In the genomic region with DNA sequence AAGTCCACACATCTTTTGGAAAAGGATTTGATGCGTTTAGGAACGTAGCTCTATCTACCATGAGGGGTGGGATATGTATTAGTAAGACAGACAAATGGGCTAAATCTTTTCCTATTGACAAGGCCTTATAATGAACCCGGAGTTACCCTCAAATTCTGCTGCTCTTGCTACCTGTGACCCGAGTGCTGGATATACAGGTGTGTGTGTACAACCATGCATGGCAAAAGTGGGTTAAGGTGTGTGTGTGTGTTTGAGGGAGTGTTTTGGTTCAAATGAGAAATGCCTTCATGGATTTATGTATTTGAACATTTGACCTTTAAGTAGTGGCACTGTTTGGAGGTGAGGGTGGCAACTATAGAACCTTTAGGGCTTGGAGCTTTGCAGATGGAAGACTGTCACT, we compare ENCODE assay signal across 24 mouse cellular contexts. TPM values are rescaled to one million over a fixed set of nuclear protein-coding genes. Genes with fewer than 3 reads are reported as not detected.
DNase-seq lines count a peak whose midpoint lies in the region; ATAC-seq and TF ChIP-seq lines count a peak whose summit lies in the region.
"Had no signal": no experiment of that assay in that cellular context is flagged by ENCODE, and none has a peak within 500 bp of the region (broad histone marks: within the 10 kb centered on the region; RNA-seq: fewer than 3 reads in every experiment).

No protein-coding gene starts in this region.

- no peaks in the 10 kb centered on the region for H3K27me3 ChIP-seq in heart, adult 2 months (ENCODE audit: control insufficient read depth, insufficient read depth, low read length)
- no peaks in the 10 kb centered on the region for H3K27me3 ChIP-seq in CH12.LX (replicated peaks)
- H3K27me3 ChIP-seq in MEL (ENCODE audit: control insufficient read depth in 1 of 2, insufficient read depth in 2 of 2, low read length in 2 of 2): no peaks in the 10 kb centered on the region
- H3K27me3 ChIP-seq in Patski: no peaks in the 10 kb centered on the region

- TF ChIP-seq CTCF in heart, adult 2 months (IDR thresholded peaks at IDR 0.05): no peak
- no peak for TF ChIP-seq CTCF in CH12.LX (conservative IDR thresholded peaks at IDR 0.05 in 1 of 2, IDR thresholded peaks at IDR 0.05 in 1 of 2; ENCODE audit: low read depth in 2 of 2, low read length in 2 of 2)
- TF ChIP-seq CTCF in MEL (IDR thresholded peaks at IDR 0.05 in 2 of 3, conservative IDR thresholded peaks at IDR 0.05 in 1 of 3; ENCODE audit: control insufficient read depth in 1 of 3, insufficient read depth in 1 of 3, low read depth in 2 of 3, low read length in 3 of 3, poor library complexity in 1 of 3, severe bottlenecking in 1 of 3): no peak; a peak in 1 of 6 replicates
- TF ChIP-seq CTCF in Patski (IDR thresholded peaks at IDR 0.05): peak; percentile 2

- dilution Hi-C loops in CH12.LX (cut with MboI; ENCODE audit: extremely low pct_ligation_motif_present, extremely low pct_unique_long_range_greater_than_20kb, low sequenced_read_pairs): no loop called here

- 99% methylated on average over 4 of the region's 4 CpGs for WGBS in heart, adult 2 months

- H3K9me3 ChIP-seq in CH12.LX (replicated peaks; ENCODE audit: low read length) (no peaks in the 10 kb centered on the region), MEL (replicated peaks; ENCODE audit: insufficient read depth, low read length) (no peaks in the 10 kb centered on the region)
- H3K9me3 ChIP-seq: G1E had no signal

- in situ Hi-C loops in CH12.LX (cut with MboI; ENCODE audit: low pct_ligation_motif_present, low pct_unique_long_range_greater_than_20kb, low sequenced_read_pairs): no loop called here
- in situ Hi-C loops in Patski (cut with MboI; ENCODE audit: low pct_unique_long_range_greater_than_20kb): no loop called here

- intact Hi-C loops in heart, adult 2 months (cut with DNase I): no loop called here

- DNase-seq in heart, adult 11 months: peak; percentile 37
- DNase-seq in heart, adult 2 months: no peak
- DNase-seq in CH12.LX (ENCODE audit: extremely low read depth): no peak
- DNase-seq in MEL (ENCODE audit: low read depth, low spot score): no peak
- DNase-seq in Patski (ENCODE audit: low read depth, low spot score): no peak
- DNase-seq in ovary, postnatal 36 days (ENCODE audit: low spot score): no peak
- no peak for DNase-seq in urinary bladder, adult 2 months (ENCODE audit: low spot score)
- DNase-seq in MN1 (ENCODE audit: low spot score): no peak
- DNase-seq: adrenal gland, adult 2 months; adrenal gland, adult 8-10 months; adrenal gland, postnatal 10 days; adrenal gland, postnatal 14 days; adrenal gland, postnatal 25 days; adrenal gland, postnatal 36 days; B cell, adult 2 months; cerebellum, adult 11 months; cerebellum, adult 11-12 months; cerebellum, adult 18-20 months; cerebellum, adult 2 months; cerebellum, adult 8-10 months; cerebellum, adult 9-10 months had no signal

- CTCF ChIA-PET in Patski (lab: Charles Lee): interaction anchor here (1.3 to 1.9 kb wide), 2 partner anchors 9 to 12 kb away, joined by 3 to 11 read pairs; no protein-coding TSS in a partner anchor

- POLR2A ChIA-PET in Patski (lab: Charles Lee): no interaction called here

- H3K27ac ChIP-seq in heart, adult 2 months: no peak overlapping the region
- H3K27ac ChIP-seq in CH12.LX (ENCODE audit: insufficient read depth, low read depth) (no peak overlapping the region), MEL (ENCODE audit: control insufficient read depth, low read depth, low read length) (no peak overlapping the region)

- TF ChIP-seq EP300 in heart, adult 2 months (IDR thresholded peaks at IDR 0.05; ENCODE audit: insufficient read depth, low read depth, low read length): no peak
- no peak for TF ChIP-seq EP300 in CH12.LX (IDR thresholded peaks at IDR 0.05; ENCODE audit: low read length)
- TF ChIP-seq EP300 in MEL (IDR thresholded peaks at IDR 0.05; ENCODE audit: low read depth in 1 of 2, low read length in 2 of 2): no peak

- no peak for TF ChIP-seq RAD21 in CH12.LX (IDR thresholded peaks at IDR 0.05; ENCODE audit: low read depth, low read length)
- no peak for TF ChIP-seq RAD21 in MEL (IDR thresholded peaks at IDR 0.05; ENCODE audit: low read depth, low read length)

- no peak for ATAC-seq in Patski
- ATAC-seq: activated CD4-positive, CD25-positive, alpha-beta regulatory T cell, adult 4 months; CD4-positive, CD25-positive, alpha-beta regulatory T cell, adult 4 months had no signal

- H3K4me2 ChIP-seq in CH12.LX (ENCODE audit: insufficient read depth, low read depth, poor library complexity, severe bottlenecking): no peak overlapping the region

- H3K9ac ChIP-seq in heart, adult 2 months (ENCODE audit: low read depth, low read length): no peak overlapping the region
- H3K9ac ChIP-seq in CH12.LX (ENCODE audit: insufficient read depth, low read depth) (no peak overlapping the region), MEL (ENCODE audit: control insufficient read depth, low read depth, low read length, poor library complexity, severe bottlenecking) (no peak overlapping the region)

- no peak overlapping the region for H3K4me3 ChIP-seq in heart, adult 2 months
- H3K4me3 ChIP-seq in CH12.LX (replicated peaks in 1 of 3; ENCODE audit: low read depth in 2 of 3, low read length in 2 of 3, poor library complexity in 1 of 3) (no peak overlapping the region), MEL (ENCODE audit: control insufficient read depth in 1 of 2, insufficient read depth in 1 of 2, low read depth in 2 of 2, low read length in 2 of 2) (no peak overlapping the region)

- TF ChIP-seq POLR2A in heart, adult 2 months (IDR thresholded peaks at IDR 0.05; ENCODE audit: insufficient read depth, low read depth, low read length): no peak
- TF ChIP-seq POLR2A in CH12.LX (IDR thresholded peaks at IDR 0.05; ENCODE audit: low read depth, low read length): no peak
- peak in 1 of 2 experiments; percentile 12; a peak in 1 of 4 replicates for TF ChIP-seq POLR2A in MEL (IDR thresholded peaks at IDR 0.05; ENCODE audit: control insufficient read depth in 1 of 2, insufficient read depth in 1 of 2, low read depth in 1 of 2, low read length in 2 of 2, poor library complexity in 1 of 2)

- H3K36me3 ChIP-seq in heart, adult 2 months (ENCODE audit: control insufficient read depth, insufficient read depth, low read length): peaks cover 7% of the 10 kb centered on the region
- H3K36me3 ChIP-seq in CH12.LX (replicated peaks in 1 of 2; ENCODE audit: control insufficient read depth in 1 of 2, insufficient read depth in 1 of 2, low read length in 1 of 2): peaks cover 36 to 61% of the 10 kb centered on the region in 2 experiments
- H3K36me3 ChIP-seq in MEL (ENCODE audit: control insufficient read depth in 1 of 2, insufficient read depth in 2 of 2, low read length in 2 of 2): peaks cover 9 to 52% of the 10 kb centered on the region in 2 experiments

- no peaks in the 10 kb centered on the region for H3K79me2 ChIP-seq in heart, adult 2 months (replicated peaks; ENCODE audit: control insufficient read depth, insufficient read depth, low read length)
- no peaks in the 10 kb centered on the region for H3K79me2 ChIP-seq in CH12.LX (replicated peaks; ENCODE audit: control insufficient read depth, extremely low read depth, insufficient read depth, poor library complexity, severe bottlenecking)
- H3K79me2 ChIP-seq in MEL (ENCODE audit: control insufficient read depth, insufficient read depth, low read length, poor library complexity): no peaks in the 10 kb centered on the region

- no peaks in the 10 kb centered on the region for H3K4me1 ChIP-seq in heart, adult 2 months (ENCODE audit: control insufficient read depth, insufficient read depth, low read length)
- H3K4me1 ChIP-seq in CH12.LX (ENCODE audit: control insufficient read depth in 1 of 2, insufficient read depth in 2 of 2): no peaks in the 10 kb centered on the region
- peaks cover 0 to 5% of the 10 kb centered on the region in 2 experiments; a peak in 2 of 4 replicates for H3K4me1 ChIP-seq in MEL (ENCODE audit: control insufficient read depth in 1 of 2, insufficient read depth in 2 of 2, low read length in 2 of 2)

RNA-seq across cellular contexts. Expression of a gene that starts 10.4 kb away (rescaled TPM):
- total RNA-seq in heart, adult 2 months (2021): 10 to 100 TPM; 35.5 to 47.7 TPM
- polyA plus RNA-seq in heart, adult 2 months (2012; rRNA removed): 12.1 and 13.9 TPM in 2 replicates
- total RNA-seq in CH12.LX (2012; rRNA removed) (8.1 and 8.4 TPM in 2 replicates), CH12.LX (2014; rRNA removed) (12.3 and 12.5 TPM in 2 replicates), MEL (2012; rRNA removed) (16.3 and 17.1 TPM in 2 replicates)
- polyA plus RNA-seq in CH12.LX (2012; ENCODE audit: insufficient read length, low read depth) (13.2 and 16.2 TPM in 2 replicates), MEL (2012; ENCODE audit: insufficient read depth in 1 of 2, insufficient read length in 2 of 2, low read depth in 1 of 2, low replicate concordance in 2 of 2, missing spikeins in 1 of 2) (10 to 100 TPM; 31.9 to 42.0 TPM), Patski (2021) (35.3 TPM)
- polyA plus RNA-seq in urinary bladder, adult 2 months (2012; rRNA removed): 17.7 and 20.2 TPM in 2 replicates

RNA-seq across cellular contexts. Expression of a gene that starts 26.6 kb away (rescaled TPM):
- 10 to 100 TPM; 19.4 to 24.0 TPM for total RNA-seq in heart, adult 2 months (2021)
- 9.3 and 13.2 TPM in 2 replicates for polyA plus RNA-seq in heart, adult 2 months (2012; rRNA removed)
- total RNA-seq in CH12.LX (2012; rRNA removed) (27.1 and 35.7 TPM in 2 replicates), CH12.LX (2014; rRNA removed) (11.0 and 11.5 TPM in 2 replicates), MEL (2012; rRNA removed) (109 and 126 TPM in 2 replicates)
- polyA plus RNA-seq in CH12.LX (2012; ENCODE audit: insufficient read length, low read depth) (67.8 and 83.9 TPM in 2 replicates), MEL (2012; ENCODE audit: insufficient read depth in 1 of 2, insufficient read length in 2 of 2, low read depth in 1 of 2, low replicate concordance in 2 of 2, missing spikeins in 1 of 2) (100 to 1,000 TPM; 199 to 277 TPM), Patski (2021) (48.9 TPM)
- 26.6 and 29.7 TPM in 2 replicates for polyA plus RNA-seq in urinary bladder, adult 2 months (2012; rRNA removed)

RNA-seq across cellular contexts. Expression of a gene that starts 42.3 kb away (rescaled TPM):
- 100 to 1,000 TPM; 314 to 350 TPM for total RNA-seq in heart, adult 2 months (2021)
- 174 and 218 TPM in 2 replicates for polyA plus RNA-seq in heart, adult 2 months (2012; rRNA removed)
- total RNA-seq in CH12.LX (2012; rRNA removed) (317 and 415 TPM in 2 replicates), CH12.LX (2014; rRNA removed) (453 and 557 TPM in 2 replicates), MEL (2012; rRNA removed) (524 and 586 TPM in 2 replicates)
- polyA plus RNA-seq in CH12.LX (2012; ENCODE audit: insufficient read length, low read depth) (251 and 292 TPM in 2 replicates), MEL (2012; ENCODE audit: insufficient read depth in 1 of 2, insufficient read length in 2 of 2, low read depth in 1 of 2, low replicate concordance in 2 of 2, missing spikeins in 1 of 2) (100 to 1,000 TPM in 1 of 2 experiments, not detected in 1; 469 TPM), Patski (2021) (354 TPM)
- 245 and 291 TPM in 2 replicates for polyA plus RNA-seq in urinary bladder, adult 2 months (2012; rRNA removed)

RNA-seq across cellular contexts. Expression of a gene that starts 53.0 kb away (rescaled TPM):
- total RNA-seq in heart, adult 2 months (2021): 10 to 100 TPM in 1 of 2 experiments, 1 to 10 TPM in 1; 5.1 to 27.0 TPM
- 5.0 and 7.7 TPM in 2 replicates for polyA plus RNA-seq in heart, adult 2 months (2012; rRNA removed)
- total RNA-seq in CH12.LX (2012; rRNA removed) (0.88 and 1.0 TPM in 2 replicates), CH12.LX (2014; rRNA removed) (1.0 and 1.2 TPM in 2 replicates), MEL (2012; rRNA removed) (4.9 and 18.5 TPM in 2 replicates)
- polyA plus RNA-seq in CH12.LX (2012; ENCODE audit: insufficient read length, low read depth) (5.1 and 5.8 TPM in 2 replicates), MEL (2012; ENCODE audit: insufficient read depth in 1 of 2, insufficient read length in 2 of 2, low read depth in 1 of 2, low replicate concordance in 2 of 2, missing spikeins in 1 of 2) (10 to 100 TPM in 1 of 2 experiments, not detected in 1; 23.8 TPM), Patski (2021) (6.8 TPM)
- 37.5 and 49.5 TPM in 2 replicates for polyA plus RNA-seq in urinary bladder, adult 2 months (2012; rRNA removed)
